Mouse (Mus musculus): ENCODE data around the gene Clpsl2.

GRCm38 (mm10) chr17:28517956-28518614 lies 31.1 kb upstream of the Clpsl2 start:
- TF ChIP-seq CTCF (IDR thresholded peaks at IDR 0.05; ENCODE audit: borderline replicate concordance, insufficient read depth, low read depth, low read length): no peak
- TF ChIP-seq POLR2A (IDR thresholded peaks at IDR 0.05; ENCODE audit: borderline replicate concordance, insufficient read depth, low read length): no peak
